Mouse (Mus musculus) urinary bladder, postnatal 14 days (tissue): Measurements from ENCODE around the gene Olfr877.

Experiments
- DNase-seq: peaks from one replicate; pipeline ENCODE4 v3.0.0; 2021; ENCODE audit warnings: low spot score

Olfr877 gene

GRCm38 (mm10) chr9:37853969-37854368, at the start of gene Olfr877:
Gene Olfr877 (plus strand): TSS chr9:37854269.
- no peak for DNase-seq

DNA sequence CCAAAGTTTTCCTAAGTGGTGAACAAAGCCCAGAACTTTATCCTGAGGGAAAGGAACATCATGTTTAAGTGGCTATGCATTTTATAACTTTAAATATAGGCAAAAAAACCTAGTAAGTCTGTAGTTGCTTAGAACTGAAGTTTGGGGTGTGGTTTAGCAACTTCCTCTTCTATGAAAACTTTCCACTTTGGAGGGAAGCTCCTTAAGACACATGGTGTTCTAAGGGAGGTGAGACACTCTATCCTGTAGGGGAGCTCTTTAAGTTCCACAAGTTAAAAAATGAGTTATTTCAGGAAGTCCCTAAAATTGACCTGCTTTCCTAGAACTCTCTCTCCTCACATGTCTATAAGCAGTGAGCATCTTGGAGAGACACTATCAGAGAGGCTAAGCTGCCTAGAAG, 46.8 kb upstream of the Olfr877 start:
- DNase-seq: no peak

GRCm38 (mm10) chr9:37808456-37808855, 45.6 kb upstream of the Olfr877 start:
- DNase-seq: no peak

- no peak for DNase-seq
Observed at GRCm38 (mm10) chr9:37808976-37809375, 45.1 kb upstream of the Olfr877 start.

GRCm38 (mm10) chr9:37814696-37815095, 39.4 kb upstream of the Olfr877 start:
- no peak for DNase-seq

GRCm38 (mm10) chr9:37829881-37830280, 24.2 kb upstream of the Olfr877 start:
- DNase-seq: no peak

DNA sequence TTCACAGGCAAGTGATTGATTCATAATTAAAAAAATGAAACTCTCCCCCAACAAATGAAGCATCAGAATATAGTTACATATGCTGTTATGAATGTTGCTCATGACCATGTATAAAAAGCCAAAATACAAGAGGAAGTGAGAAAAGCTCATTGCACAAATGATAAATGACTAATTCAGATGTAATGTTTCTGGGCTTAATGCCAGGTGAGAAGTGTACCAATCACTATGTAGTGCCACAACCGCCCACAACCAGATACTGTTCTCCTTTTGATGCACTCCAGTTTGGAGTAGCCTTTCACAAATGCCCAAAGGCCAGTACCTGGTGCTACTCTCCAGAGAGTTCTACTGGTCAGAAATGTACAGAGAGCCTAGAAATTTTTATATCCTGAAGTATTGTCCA, 20.7 kb upstream of the Olfr877 start:
- no peak for DNase-seq

DNA sequence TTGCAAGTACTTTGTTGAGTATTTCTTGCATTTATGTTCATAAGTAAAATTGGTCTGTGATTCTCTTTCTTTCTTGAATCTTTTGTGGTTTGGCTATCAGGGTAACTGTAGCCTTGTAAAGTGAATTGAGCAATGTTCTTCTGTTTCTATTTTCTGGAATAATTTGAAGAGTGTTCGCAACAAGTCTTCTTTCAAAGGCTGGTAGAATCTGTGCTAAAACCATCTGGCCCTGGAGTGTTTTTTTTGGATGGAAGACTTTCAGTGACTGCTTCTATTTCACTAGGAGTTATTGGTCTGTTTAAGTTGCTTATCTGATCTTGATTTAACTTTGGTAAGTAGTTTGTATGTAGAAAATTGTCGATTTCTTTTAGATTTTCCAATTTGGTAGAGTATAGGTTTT, 4.8 kb upstream of the Olfr877 start:
- no peak for DNase-seq

DNA sequence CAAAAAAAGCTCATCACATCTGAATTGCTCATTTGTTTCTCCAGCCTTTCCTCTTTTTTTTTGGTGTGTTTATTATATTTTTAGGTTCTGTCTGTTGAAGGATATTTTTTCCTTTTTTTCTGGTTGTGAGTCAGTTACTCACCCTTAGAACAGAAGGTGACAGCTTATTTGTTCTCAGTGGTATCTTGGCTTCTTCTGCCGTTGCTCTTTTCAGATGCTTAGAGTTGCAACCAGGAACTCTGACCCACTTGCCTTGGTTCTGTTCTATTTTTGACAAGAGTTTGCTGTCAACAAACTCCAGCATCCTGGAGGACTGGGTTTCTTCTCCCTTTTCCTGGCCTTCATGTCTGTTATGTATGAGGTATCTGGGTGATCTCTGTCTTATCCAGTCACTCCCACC, 9.3 kb downstream of the Olfr877 start:
- no peak for DNase-seq

- no peak for DNase-seq
Observed at GRCm38 (mm10) chr9:37870246-37870645, 16.2 kb downstream of the Olfr877 start.

DNA sequence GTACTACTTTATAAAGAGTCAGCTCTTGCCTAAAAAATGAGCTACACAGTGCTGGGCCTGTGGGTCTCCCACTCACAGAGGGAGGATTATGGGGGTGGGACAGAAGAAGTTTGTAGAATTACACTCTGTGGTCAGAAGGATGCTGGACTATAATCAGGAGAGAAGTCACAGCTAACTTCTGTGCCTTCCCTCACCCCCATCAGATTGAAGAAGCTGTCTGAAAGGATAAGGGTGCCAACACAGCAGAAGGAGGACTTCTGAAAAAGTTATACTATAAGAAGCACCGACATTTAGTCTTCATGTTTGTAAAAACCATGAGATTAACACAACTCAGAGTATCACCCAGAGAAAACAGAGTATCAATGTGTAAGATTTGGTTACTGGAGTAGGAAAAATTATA, 17.0 kb downstream of the Olfr877 start:
- DNase-seq: no peak

DNA sequence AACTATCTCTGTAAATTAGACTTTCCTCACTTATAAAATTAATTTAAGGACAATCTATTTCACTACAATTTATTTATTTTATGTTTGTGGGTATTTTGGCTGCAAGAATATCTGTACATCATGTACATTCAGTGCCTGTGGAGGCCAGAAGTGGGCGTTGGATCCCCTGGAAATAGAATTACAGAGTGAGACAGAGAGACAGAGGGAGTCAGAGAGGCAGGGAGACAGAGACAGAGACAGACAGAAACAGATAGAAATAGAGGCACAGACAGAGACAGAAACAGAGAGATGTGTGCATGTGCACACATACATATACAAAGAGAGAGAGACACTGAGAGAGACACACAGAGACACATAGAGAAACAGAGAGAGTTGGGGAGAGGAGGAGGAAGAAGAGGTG, 17.5 kb downstream of the Olfr877 start:
- no peak for DNase-seq

DNA sequence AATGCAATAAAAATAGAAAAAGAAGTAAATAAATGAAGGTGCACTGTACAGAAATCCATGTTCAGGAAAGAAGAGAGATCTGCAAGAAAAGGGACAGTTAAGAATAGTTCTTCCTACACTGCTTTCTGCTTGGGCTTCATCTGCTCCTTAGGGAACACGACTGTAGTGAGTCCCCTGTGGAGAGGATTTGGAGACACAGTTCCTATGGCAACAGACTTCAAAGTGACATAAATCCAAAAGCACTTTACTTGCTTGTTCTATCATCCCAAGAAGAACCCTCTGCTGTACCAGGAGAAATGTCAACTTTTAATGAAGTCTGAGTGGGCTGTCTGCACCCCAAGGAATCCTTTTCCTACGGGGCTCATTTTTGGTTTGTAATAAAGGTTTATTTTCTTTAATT, 36.9 kb downstream of the Olfr877 start:
- DNase-seq: no peak

DNA sequence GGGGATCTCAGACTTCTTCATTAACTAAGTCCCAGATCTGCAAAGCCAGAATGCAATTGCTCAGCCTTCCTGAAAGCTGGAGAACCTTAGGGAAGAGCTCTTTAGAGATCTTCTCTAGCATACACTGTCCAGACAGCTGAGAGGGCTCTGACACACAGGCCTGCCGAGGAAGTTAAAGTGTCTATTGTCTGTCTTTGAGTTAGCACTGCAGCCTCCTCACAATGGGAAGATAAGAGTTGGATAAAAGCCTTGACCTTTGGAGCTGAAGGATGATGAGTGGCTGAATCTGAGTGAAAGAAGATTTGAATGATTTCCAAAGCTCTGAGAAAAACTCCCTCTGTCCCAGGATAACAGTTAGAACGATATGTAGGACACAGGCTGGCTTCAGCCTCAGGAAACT, 42.6 kb downstream of the Olfr877 start, which contains the start of gene Olfr145:
Gene Olfr145 (plus strand): TSS at position 64 of the 400 bp plus-strand sequence.
- no peak for DNase-seq

- no peak for DNase-seq
Observed at GRCm38 (mm10) chr9:37905555-37905954, 51.5 kb downstream of the Olfr877 start.
